In genomic region chr1:186264639-186265038, GRCm38 (mm10) we compare ENCODE assay signal across 8 mouse cellular contexts.
DNase-seq lines count a peak whose midpoint lies in the region; ATAC-seq and TF ChIP-seq lines count a peak whose summit lies in the region.

No protein-coding gene starts in this region.

- H3K4me3 ChIP-seq in heart, embryonic 10.5 days, result no peak overlapping the region
- no peak overlapping the region for H3K4me3 ChIP-seq in limb, embryonic 14.5 days (replicated peaks; ENCODE audit: low read length)

- no peak overlapping the region for H3K9ac ChIP-seq in limb, embryonic 14.5 days (ENCODE audit: low read depth, low read length, severe bottlenecking)

- TF ChIP-seq CTCF in brain, embryonic 14.5 days (IDR thresholded peaks at IDR 0.05; ENCODE audit: borderline replicate concordance, extremely low read depth, insufficient read depth, insufficient read length), result no peak

- 62% methylated on average over 3 of the region's 3 CpGs for WGBS in heart, embryonic 10.5 days
- 37% methylated on average over 3 of the region's 3 CpGs for WGBS in limb, embryonic 14.5 days

- no peak for TF ChIP-seq POLR2A in brain, embryonic 14.5 days (IDR thresholded peaks at IDR 0.05; ENCODE audit: borderline replicate concordance, extremely low read depth, insufficient read depth, insufficient read length, poor library complexity, severe bottlenecking)
- no peak for TF ChIP-seq POLR2A in limb, embryonic 14.5 days (IDR thresholded peaks at IDR 0.05; ENCODE audit: borderline replicate concordance, extremely low read depth, insufficient read depth, insufficient read length)

- ATAC-seq in limb, embryonic 14.5 days (ENCODE audit: low FRiP score, low read depth), result no peak

- no peak overlapping the region for H3K4me2 ChIP-seq in limb, embryonic 14.5 days (replicated peaks; ENCODE audit: low read depth, low read length, severe bottlenecking)

- H3K36me3 ChIP-seq in heart, embryonic 10.5 days, result 0 out of 2 replicates have a peak, but pooled peaks cover 3% of the 10 kb centered on the region
- H3K36me3 ChIP-seq in limb, embryonic 14.5 days (ENCODE audit: control insufficient read depth, insufficient read depth, low read length), result no peaks in the 10 kb centered on the region

- peak overlapping the region; percentile 62; the same call in 1 of the 2 replicates for H3K27ac ChIP-seq in heart, embryonic 10.5 days
- H3K27ac ChIP-seq in limb, embryonic 14.5 days (replicated peaks; ENCODE audit: low read depth, low read length), result peak overlapping the region; percentile 49; the same call in 1 of the 2 replicates

- H3K27me3 ChIP-seq in heart, embryonic 10.5 days (ENCODE audit: insufficient read depth, poor library complexity, severe bottlenecking), result no peaks in the 10 kb centered on the region
- no peaks in the 10 kb centered on the region for H3K27me3 ChIP-seq in limb, embryonic 14.5 days (ENCODE audit: control insufficient read depth, insufficient read depth, low read length)

- DNase-seq in kidney, adult 9 months, result peak; percentile 36
- DNase-seq in kidney, adult 11 months, result no peak
- peak; percentile 81 for DNase-seq in brain, embryonic 14.5 days (ENCODE audit: low read depth)
- DNase-seq in heart, embryonic 10.5 days (ENCODE audit: low spot score), result no peak
- peak; percentile 83 for DNase-seq in limb, embryonic 14.5 days (ENCODE audit: low spot score)
- DNase-seq in cerebellum, adult 9-11 months, result no peak
- no peak for DNase-seq in frontal cortex, postnatal 25 days (ENCODE audit: low spot score in 2 of 2)
- DNase-seq in layer of hippocampus, postnatal 36 days, result no peak

- peaks cover 13% of the 10 kb centered on the region for H3K4me1 ChIP-seq in heart, embryonic 10.5 days
- H3K4me1 ChIP-seq in limb, embryonic 14.5 days (ENCODE audit: control insufficient read depth, insufficient read depth, low read length), result peaks cover 8% of the 10 kb centered on the region

- H3K9me3 ChIP-seq in heart, embryonic 10.5 days, result no peaks in the 10 kb centered on the region; the same call in none of the 2 replicates
- H3K9me3 ChIP-seq in limb, embryonic 14.5 days (ENCODE audit: control insufficient read depth, low read length), result no peaks in the 10 kb centered on the region; the same call in 1 of the 2 replicates

Comparison
In these comparisons a context has a peak if more than half of its experiments do, and no peak if none do; other contexts are left out.
1. DNase-seq: peak in kidney, adult 9 months (single experiment), brain, embryonic 14.5 days (single experiment) and limb, embryonic 14.5 days (single experiment); none in kidney, adult 11 months (single experiment), heart, embryonic 10.5 days (single experiment), cerebellum, adult 9-11 months (single experiment), frontal cortex, postnatal 25 days (0 of 2) and layer of hippocampus, postnatal 36 days (0 of 2).